Mouse (Mus musculus) gastrocnemius, postnatal 4 days (tissue): ENCODE results near the gene Ccdc114. TPM values are rescaled to one million over a fixed set of nuclear protein-coding genes. Genes with fewer than 3 reads are reported as not detected.
A peak's percentile ranks its signal among the peaks of the same experiment; 100 is the strongest.
"Not testable (repeated sequence)": the region's sequence is repeated elsewhere in the genome, so short reads cannot be mapped to it uniquely, and the experiment has no call there.

Experiments used
- DNase-seq, 2 experiments: peaks; one replicate each; pipeline ENCODE4 v3.0.0; 2021 to 2022; ENCODE audit warnings: low spot score in 2 of 2, mixed read lengths in 2 of 2
- long read RNA-seq, 2 experiments: library from polyadenylated mRNA; stranded (forward); transcript quantifications; one replicate each; pipeline ENCODE4 v2.0.0; 2021
- total RNA-seq, 2 experiments: library from RNA; stranded (reverse); gene quantifications; 2 replicates each; pipeline ENCODE4 v1.2.3; 2021

Ccdc114 gene
- total RNA-seq = 1 to 10 TPM; 2.4 to 2.5 TPM
- long read RNA-seq, experiment 1, partial matches to known transcripts = 1 of 2 reads
- long read RNA-seq, experiment 1, other reads (novel, unspliced or antisense) = 1 of 2 reads
- long read RNA-seq, experiment 2, partial matches to known transcripts = 3 of 4 reads
- long read RNA-seq, experiment 2, other reads (novel, unspliced or antisense) = 1 of 4 reads

- peak; percentile 63 to 82 for DNase-seq
Observed at GRCm38 (mm10) chr7:45923762-45924428, at the start of gene Ccdc114. Ccdc114 (plus strand) TSS chr7:45924072.

GRCm38 (mm10) chr7:45876895-45877294 lies 47.0 kb upstream of the Ccdc114 start:
- DNase-seq = no peak

DNA sequence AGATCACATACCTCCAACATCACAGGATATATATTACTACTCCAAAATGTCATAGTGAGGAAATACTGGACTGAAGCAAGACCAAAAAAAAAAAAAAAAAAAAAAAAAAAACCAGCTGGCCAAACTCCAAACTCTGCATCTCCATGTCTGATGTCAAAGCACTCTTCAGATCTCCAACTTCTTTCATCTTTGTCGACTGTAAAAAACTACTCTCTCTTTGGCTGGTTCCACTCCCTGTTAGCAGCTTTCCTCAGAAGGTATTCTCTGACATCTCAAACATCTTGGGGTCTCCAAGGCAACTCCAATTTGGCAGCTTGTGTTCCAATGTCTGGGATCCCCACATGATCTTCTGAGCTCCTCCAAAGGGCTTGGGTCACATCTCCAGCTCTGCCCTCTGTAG lies 45.6 kb upstream of the Ccdc114 start, which contains the start of gene Grin2d:
TSS of gene Grin2d (minus strand) at position 101 of the 400 bp plus-strand sequence.
- DNase-seq = not testable (repeated sequence)

GRCm38 (mm10) chr7:45880531-45880930 lies 43.3 kb upstream of the Ccdc114 start:
- no peak for DNase-seq

DNA sequence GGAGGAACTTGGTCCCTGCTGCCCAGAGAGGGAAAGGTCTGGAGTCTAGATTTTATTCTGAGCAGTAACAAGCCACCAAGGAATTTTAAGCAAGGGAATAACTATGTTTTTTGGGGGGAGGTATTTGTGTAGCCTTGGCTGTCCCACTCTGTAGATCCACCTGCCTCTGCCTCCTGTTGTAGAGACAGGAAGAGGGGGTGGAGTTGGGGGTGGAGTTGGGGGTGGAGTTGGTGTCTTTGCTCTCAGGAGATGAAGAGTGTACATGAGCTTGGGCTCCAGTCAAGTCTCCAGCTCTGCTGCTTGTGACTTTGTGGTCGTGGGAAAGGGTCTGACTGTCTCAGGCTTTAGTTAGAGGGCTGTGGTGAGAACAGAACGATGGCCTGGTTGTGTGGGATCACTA lies 42.9 kb upstream of the Ccdc114 start:
- DNase-seq = no peak

- no peak for DNase-seq
Observed at GRCm38 (mm10) chr7:45887246-45887645, 36.6 kb upstream of the Ccdc114 start.

- DNase-seq = no peak
Observed at GRCm38 (mm10) chr7:45892651-45893050, 31.2 kb upstream of the Ccdc114 start.

DNA sequence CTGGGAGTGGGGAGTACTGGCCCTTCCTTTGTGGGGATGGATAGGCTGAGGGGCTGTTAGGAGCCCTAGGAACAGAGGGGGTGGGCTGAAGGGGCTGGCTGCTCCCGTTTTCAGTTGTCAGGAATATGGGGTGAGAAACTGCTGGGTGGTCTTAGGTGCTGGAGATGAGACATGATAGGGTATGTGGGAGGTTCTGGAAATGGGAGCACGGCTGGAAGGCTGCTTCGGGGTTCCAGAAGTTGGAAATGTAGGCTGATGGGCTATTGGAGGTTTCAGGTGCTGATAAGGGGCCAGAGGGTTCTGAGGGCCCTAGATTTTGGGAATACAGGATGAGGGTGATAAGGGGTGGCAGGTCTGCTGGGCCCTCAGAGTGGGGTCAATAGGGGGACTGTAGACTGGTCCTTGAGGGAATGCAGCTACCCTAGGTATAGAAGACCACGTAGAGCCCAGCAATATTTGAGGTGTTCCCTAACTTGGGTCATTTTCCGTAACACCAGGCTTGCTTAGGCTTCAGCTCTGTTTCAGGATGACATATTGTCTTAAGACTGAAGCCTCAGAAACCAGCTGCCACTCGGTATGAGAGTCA lies 27.8 kb upstream of the Ccdc114 start:
- no peak for DNase-seq

GRCm38 (mm10) chr7:45896517-45897257 lies 27.2 kb upstream of the Ccdc114 start, which contains the start of the genes Syngr4 and Tmem143:
Syngr4 (minus strand) TSS chr7:45896714.
Tmem143 (plus strand) TSS chr7:45896941.
- DNase-seq = peak; percentile 95 to 96

DNA sequence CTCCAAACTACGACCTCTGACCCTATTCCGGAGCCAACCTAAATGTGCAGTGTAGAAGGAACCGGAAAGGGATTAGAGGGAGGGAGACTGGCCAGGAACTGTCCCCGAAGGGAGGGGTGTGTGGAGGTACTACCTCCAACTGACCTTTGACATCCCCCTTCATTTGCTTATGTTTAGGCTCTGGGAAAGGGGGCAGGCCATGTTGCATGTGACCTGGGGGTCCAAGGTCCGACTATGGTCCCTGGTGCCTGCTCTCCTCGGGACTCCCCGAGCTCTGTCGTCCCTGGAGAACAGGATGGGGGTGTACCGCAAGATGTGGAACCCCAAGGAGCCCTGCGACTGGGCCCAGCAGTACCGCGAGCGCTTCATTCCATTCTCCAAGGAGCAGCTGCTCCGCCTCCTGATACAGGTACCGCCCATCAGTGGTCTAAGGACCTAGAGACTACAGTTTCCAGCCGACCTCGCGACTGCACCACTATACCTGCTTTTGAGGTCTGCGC lies 26.6 kb upstream of the Ccdc114 start:
- DNase-seq = peak in 1 of 2 experiments; percentile 42

GRCm38 (mm10) chr7:45898125-45898524 lies 25.7 kb upstream of the Ccdc114 start:
- DNase-seq = not testable (repeated sequence)

DNA sequence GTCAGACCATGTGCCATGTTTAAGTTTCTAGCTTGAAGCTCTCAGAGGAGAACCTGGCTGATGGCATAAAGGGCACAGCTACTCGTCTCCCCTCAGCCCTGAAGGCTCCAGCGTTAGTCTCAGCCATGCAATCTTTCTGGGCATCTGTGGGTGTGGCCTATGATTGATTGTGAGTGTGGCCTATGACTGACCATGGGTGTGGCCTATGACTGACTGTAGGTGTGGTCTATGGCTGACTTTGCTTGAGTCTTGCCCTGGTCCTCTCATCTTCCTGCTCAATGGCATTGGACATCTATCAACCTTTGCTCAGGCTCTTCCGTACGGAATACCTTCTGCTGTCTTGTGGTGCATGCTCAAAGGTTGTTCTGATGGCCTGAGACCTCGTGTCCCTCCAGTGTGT lies 22.3 kb upstream of the Ccdc114 start:
- DNase-seq = no peak

- DNase-seq = no peak
Observed at GRCm38 (mm10) chr7:45902481-45903002, 21.3 kb upstream of the Ccdc114 start.

DNA sequence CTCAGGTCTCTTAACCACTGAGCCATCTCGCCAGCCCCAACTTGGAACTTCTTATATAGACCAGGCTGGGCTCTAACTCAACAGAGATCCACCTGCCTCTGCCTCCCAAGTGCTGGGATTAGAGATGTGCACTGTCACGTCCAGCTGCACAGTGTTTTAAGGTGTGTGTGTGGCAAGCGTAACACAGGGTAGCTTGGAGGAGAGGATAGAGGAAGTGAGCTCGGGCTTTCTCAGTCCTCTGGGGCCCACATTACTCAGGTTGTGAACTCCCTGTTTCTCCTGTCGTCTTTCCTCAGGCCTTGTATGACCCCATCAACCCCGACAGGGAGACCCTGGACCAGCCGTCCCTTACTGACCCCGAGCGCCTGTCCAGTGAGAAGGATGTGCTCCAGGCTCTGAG lies 17.2 kb upstream of the Ccdc114 start:
- DNase-seq = no peak

DNA sequence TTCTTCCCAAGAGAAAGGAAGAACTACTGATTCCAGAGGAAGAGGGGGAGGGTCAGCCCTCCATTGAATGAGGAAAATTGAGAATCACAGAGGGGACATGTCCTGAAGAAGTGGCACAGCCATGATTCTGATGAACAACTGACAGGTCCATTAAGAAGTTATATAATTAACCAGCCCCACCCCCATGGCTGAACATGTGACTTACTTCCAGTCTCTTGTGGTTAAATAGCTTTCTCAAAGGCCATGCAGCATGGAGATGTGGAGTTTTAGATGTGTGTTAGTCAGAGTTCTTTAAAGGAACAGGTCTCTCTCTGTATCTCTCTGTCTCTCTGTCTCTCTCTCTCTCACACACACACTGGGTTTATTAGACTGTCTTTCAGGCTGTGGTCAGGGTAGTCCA lies 15.5 kb upstream of the Ccdc114 start:
- no peak for DNase-seq

GRCm38 (mm10) chr7:45909145-45909544 lies 14.7 kb upstream of the Ccdc114 start:
- no peak for DNase-seq

GRCm38 (mm10) chr7:45914067-45914466 lies 9.8 kb upstream of the Ccdc114 start:
- no peak for DNase-seq

DNA sequence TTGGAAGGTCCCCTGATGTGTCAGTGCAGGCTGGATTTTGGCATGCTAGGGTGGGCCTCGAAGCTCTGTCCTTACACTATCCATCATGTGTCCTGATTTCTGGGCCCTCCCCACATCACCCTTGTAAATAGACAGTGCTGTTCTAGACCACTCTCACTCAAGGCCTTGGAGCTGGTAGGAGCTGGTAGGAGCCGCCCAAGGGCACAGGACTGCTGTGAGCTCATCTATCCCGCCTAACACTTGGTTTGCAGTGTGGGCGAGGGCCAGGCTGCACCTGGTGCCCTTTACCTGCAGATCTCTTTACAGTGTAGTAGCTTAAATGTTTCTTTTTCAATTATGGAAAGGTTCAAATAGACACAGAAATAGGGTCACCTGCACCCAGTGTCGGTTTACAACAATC lies 8.9 kb upstream of the Ccdc114 start:
- DNase-seq = no peak

DNA sequence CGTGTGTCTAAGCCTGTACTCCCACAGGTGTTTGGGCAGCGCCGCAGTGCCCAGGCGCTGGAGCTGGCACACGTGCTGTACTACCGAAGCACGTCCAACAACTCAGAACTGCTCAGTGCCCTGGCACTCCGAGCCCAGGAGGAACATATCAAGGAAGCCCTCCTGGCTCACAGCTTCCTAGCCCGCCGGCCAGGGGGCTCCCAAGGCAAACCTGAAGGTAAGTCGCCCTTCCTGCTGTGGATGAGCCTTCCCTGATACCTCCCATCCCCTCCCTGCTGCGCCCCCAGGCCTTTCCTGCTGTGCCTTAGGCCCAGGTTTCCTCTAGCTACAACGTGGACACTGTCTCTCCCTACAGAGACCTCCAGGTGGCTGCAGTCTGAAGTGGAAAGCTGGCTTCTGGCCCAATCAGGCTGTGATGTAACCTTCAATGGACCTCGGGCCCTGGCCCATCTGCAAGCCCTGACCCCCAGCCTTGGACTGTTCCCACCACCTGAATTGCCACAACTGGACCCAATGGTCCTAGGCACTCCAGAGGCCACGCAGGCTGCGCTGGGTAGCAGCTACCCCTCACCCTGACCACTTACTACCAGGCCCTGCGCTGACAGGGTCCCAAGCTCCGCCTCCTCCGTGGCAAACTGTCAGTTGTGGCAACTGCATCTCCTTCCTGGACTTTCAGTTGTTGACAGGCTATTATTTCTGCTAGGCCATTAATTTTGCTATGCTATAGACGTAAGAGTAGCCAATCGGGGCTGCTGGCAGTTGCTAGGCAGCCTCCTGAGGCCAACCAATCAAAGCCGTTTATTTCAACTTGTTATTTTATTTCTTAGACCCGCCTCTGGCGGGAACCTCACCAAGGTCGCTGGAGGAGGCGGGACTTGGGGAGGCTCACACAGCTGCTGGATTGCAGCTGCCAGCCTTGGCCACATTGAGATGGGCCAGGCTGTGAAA lies 7.5 kb upstream of the Ccdc114 start:
- peak; percentile 68 to 89 for DNase-seq
